Mouse (Mus musculus) frontal cortex, postnatal 25 days (tissue): ENCODE results near the gene 4933411K16Rik.

Source experiments
- DNase-seq, 2 experiments: peaks; one replicate each; pipeline ENCODE4 v3.0.0; 2022; ENCODE audit warnings: low spot score in 2 of 2

4933411K16Rik gene

GRCm38 (mm10) chr19:42035456-42036248, 16.4 kb upstream of the 4933411K16Rik start, which contains the start of gene Ankrd2:
Gene Ankrd2, plus strand, starts transcription at chr19:42036000.
- DNase-seq: peak; percentile 61 to 73

- no peak for DNase-seq
Observed at GRCm38 (mm10) chr19:42036357-42036756, 15.7 kb upstream of the 4933411K16Rik start.

- no peak for DNase-seq
Observed at GRCm38 (mm10) chr19:42037167-42037702, 14.8 kb upstream of the 4933411K16Rik start.

- no peak for DNase-seq
Observed at GRCm38 (mm10) chr19:42038310-42038709, 13.7 kb upstream of the 4933411K16Rik start.

DNA sequence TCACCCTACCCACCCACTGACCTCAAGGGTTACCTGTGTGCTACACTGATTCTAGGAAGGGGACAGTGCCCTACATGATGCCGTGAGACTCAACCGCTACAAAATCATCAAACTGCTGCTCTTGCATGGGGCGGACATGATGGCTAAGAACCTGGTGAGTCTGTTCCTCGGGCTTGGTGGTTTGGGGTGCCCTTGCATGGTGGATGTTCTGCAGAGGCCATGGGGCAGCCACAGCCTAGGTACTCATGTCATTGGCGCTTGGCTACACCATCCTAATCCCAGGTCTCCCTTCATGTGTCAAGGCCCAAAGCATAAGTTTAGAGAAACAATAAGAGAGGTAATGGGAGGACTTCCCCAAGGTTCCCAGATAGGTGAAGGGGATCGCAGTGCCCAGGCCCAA, 8.1 kb upstream of the 4933411K16Rik start:
- no peak for DNase-seq

DNA sequence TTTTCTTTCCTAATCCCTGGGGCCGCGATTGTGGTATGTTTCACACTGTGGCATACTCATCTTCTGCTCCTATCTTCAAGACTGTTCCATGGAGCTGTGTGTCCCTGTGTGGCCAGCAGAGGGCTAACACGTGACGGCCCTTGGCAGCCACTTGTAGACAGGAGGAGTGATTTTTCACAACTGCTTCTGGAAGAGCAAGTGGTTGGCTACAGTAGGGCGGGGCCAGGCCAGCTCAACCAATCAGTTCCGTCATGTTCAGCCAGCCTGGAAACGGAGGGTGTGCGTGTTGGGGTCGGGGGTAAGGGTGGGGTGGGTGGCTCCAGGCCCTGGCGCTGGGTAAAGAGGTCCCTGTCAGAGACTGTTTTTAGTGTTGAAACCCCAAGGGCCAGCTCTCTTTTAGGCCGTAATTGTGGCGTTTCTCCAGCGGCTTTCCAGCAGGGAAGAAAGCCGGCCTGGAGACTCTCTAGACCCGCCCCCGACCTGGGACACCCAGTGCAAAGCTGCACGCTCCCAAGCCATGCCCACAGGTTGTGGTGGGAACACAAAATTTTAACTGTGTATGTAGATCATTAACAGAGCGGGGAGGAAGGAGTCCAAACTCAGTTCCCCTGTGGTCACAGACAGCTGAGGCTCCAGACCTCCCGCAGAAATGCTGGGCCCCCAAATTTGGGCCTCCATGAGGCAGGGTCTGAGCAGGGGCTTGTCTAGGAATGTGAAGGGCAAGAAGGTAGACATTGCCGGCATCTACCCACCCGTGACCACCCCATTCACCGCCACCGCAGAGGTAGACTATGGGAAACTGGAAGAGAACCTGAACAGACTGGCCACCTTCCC, 6.6 kb upstream of the 4933411K16Rik start, which contains the start of gene Hoga1:
Gene Hoga1, plus strand, starts transcription at position 342 of the 834 bp plus-strand sequence.
- peak in 1 of 2 experiments; percentile 28 for DNase-seq

DNA sequence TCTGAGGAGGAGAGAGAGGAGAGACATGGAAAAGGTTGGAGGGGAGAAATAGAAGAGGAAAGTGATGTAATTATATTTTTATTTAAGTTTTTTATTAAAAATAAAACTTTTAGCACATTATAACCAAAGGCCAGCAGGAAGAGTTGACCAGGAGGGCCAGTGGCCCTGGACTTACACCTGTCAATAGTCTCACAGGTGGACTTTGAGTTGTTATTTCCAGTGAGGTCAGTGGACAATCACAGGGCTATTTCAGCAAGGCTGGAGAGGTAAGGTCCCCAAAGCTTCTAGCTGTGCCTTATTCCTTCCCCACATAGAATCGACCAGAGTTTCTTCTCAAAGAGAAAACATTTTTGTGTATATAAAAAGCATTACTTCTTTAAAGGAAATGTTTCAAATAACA, 1.8 kb upstream of the 4933411K16Rik start:
- DNase-seq: no peak

- DNase-seq: no peak
Observed at GRCm38 (mm10) chr19:42051351-42051750, 697 bp upstream of the 4933411K16Rik start.

DNA sequence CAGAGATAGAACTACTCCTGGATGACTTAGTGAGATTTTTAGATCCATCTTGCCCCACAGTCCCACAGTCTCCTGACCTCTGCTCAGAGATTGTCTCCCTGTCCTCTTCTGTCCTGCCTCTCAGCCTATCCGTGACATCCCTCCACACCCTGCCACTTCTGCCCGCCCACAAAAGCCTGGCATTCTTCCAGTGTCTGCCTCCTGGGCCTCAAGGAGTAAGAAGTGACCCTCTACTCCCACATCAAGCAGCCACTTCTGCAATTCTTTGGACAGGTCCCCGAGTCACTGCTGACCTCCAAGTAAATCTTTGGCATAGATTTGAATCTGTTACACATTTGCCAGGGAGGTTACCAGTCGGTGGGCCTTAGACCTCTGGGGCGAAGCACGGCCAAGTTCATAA, 2.2 kb downstream of the 4933411K16Rik start:
- no peak for DNase-seq

DNA sequence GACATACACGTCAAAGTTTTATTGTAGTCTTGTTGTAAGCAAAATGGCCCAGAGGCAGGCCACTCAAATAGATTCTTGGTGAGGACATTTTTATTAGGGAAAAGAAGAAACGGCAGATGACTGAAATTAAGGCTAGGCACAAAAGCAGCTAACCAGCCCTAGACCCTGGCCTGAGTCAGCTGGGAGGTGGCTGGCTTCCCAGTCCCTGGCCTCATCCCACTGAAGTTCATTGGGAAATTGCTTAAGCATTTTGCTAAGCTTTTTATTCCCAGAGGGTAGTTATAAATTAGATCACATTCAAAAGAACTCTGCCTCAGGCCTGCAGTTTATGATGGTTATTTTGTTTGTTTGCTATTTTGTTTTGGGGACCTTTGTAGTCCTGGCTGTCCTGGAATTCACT, 3.8 kb downstream of the 4933411K16Rik start:
- DNase-seq: no peak

GRCm38 (mm10) chr19:42056719-42057409, 4.8 kb downstream of the 4933411K16Rik start:
- no peak for DNase-seq

GRCm38 (mm10) chr19:42058426-42058825, 6.4 kb downstream of the 4933411K16Rik start:
- DNase-seq: no peak

- DNase-seq: no peak
Observed at GRCm38 (mm10) chr19:42061443-42061842, 9.4 kb downstream of the 4933411K16Rik start.

GRCm38 (mm10) chr19:42068441-42069240, 16.6 kb downstream of the 4933411K16Rik start:
- no peak for DNase-seq

DNA sequence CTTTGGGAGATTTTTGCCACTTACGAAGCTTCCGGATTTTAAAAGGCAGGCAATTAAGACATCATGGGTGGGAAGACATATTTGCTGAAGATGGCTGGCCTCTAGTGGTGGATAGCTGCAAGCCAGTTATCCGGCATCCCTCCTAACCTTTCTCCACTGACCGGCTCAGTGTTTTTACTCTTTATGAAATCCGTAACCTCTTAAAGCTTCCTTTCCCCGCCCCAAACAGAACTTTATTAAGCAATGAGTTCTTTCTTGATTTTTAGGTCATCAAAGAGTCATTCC, 17.1 kb downstream of the 4933411K16Rik start:
- DNase-seq: no peak

DNA sequence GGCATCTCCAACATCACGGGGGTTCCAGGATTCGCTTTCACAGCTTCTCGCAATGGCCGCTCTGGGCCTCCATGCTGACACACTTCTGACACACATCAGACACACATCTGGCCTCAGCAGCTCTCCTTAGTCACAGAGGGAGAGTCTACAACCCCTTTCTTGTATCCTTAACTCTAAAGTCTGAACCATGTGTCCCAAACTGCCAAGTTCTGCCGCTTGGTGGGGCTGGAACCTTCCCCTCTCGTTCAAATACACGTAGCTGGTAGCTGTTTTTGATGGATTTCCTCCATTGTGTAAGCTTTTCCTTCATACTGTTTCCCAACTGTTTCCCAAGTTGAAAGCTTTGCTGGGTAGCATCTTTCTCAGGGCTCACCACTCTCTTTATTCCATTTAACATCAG, 19.2 kb downstream of the 4933411K16Rik start:
- DNase-seq: no peak

- no peak for DNase-seq
Observed at GRCm38 (mm10) chr19:42071886-42072608, 20.0 kb downstream of the 4933411K16Rik start.

GRCm38 (mm10) chr19:42072802-42073201, 20.8 kb downstream of the 4933411K16Rik start:
- DNase-seq: no peak

DNA sequence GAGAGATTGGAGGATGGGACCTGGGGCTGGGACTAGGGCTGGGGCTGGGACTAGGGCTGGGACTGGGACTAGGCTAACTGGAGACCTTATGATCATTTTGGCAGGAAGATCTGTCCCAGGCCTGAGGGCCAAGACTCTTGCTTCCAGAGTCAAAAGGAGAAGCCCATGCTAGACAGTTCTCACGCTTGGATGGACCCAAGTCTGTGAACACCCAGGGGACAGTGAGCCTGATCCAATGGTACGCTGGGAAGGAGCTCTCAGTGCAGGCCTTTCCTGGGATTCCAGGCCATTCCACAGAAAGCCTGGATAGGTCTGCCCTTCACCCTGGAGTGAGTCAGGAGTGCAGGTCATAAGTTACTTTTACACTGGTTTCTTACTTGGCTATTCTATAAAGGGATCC, 23.0 kb downstream of the 4933411K16Rik start:
- DNase-seq: no peak

DNA sequence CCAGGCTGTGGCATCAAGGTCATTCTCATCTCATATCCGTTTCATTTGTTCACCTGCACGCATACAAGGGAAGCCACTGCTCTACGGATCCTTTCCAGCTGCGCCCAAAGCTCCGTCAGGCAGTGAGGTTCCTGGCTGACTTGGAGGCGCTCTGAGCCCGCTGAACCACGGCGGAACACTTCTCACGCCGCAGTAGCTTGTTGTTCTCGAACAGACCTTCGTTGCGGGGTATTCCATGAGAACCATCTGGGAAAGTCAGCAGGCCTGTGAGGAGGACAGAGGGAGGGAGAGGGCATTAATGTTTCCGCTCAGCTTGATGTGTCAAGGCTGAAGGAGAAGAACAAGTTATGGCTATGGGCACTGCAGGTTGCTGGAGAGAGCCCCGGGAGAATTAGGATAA, 23.9 kb downstream of the 4933411K16Rik start:
- no peak for DNase-seq

DNA sequence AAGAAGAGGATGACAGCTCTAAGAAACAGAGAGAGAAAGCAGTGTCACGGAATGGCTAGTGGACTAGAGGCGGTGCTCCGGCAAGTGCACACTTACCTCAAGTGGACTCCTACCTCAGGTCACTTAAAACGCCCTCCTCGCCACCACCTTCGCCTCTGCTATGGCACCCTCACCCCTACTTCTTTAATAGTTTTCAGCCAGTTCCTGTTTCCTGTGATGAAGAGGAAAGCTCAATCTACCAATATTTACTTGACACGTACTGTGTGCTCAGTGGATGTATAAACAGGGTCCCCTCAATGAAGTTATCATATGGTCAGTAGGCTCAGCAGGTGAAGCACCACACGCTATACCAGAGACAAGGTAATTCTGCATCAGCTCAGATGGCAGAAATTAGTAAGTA, 26.5 kb downstream of the 4933411K16Rik start:
- no peak for DNase-seq
